Mouse (Mus musculus): ENCODE data around the gene Snx1.
A peak's percentile ranks its signal among the peaks of the same experiment; 100 is the strongest.

The Snx1 gene

DNA sequence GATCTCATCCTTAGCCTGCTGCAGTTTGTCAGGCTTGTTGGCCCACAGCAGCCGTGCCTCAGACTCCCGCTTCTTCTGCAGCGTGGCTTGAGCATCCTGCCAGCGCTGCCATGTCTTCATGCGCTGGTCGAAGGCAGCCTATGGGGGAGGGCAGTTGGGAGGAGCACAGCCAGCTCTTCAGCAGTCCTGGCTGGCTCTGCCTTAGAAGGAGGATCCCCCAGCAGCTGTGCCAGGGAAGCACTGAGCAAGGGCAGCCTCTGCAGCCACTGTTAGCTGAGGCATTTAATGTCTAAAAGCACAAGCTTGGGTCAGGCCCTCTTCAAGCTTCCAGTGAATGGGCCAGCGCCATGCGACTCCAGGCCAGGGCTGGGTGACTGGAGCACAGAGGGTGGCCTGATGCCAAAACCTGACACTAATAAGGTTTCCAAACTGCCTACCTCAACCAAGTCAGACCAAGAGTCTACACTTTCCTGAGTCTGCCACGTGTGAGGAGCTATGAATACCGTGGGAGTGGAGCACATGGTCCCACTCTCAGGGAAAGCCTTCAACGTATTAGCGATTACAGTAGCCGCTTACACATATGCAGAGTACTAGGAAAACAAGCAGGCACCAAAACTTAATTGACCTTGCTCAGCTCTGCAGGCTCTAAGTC is 35.7 kb downstream of the Snx1 start:
- peak; percentile 50 for ATAC-seq (ENCODE audit: low TSS enrichment)

DNA sequence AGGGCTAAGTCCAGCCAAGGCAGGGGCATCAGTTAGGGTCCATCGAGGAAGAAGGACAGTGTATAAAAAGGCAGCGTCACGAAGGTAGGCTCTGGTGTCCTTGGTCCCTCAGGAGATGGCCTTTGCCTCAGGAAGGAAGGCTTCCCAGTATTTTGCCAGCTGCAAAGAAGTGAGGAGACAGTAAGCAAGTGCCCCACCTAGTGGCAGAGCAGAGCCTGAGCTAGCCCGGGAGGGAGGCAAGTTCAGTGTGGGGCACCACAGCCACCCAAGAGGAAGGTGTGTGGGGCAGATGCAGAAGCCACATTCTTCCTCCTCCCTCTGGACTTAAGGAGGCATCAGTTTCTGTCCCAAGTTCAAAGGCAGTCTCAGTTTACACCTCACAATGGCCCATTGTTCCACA is 38.0 kb downstream of the Snx1 start:
- ATAC-seq (ENCODE audit: low TSS enrichment) = peak; percentile 50; the same call in 1 of the 2 replicates

DNA sequence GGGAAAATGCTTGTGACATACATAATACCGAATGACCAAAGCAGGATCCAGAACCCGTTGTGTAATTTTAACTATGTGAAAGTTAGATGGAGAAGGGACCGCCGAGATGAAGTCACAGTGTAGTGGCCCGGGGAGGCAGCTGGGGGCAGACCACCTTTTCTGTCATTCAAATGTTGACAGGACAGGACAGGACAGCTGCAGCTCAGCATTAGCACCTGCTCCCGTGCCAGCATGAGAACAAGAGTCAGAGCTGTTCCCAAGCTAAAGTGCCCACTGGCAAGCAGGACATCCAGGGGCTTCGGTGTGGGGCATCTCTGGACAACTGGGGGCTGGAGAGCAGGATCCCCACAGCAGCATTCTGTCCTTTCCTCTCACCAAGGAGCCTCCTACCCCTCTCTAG is 39.3 kb downstream of the Snx1 start:
- no peak for ATAC-seq (ENCODE audit: low TSS enrichment)

DNA sequence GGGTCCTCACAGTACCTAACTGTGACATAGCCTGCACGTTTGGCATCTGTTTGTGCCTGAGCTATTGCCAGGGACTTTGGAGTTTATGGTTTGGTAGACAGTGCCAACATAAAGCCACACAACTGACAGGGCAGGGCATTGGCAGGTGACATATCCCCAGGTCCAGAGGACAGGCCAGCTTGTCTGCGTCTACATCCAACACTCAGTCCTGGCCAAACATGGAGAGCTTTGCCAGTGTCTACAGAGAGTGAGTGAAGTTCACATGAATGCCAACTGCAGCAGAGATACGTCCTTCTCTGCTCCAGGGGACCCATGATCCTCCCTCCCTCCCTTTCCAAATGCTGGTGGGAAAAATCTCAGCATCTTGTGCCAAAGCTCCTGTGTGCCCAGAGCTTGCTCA is 42.2 kb downstream of the Snx1 start:
- no peak for ATAC-seq (ENCODE audit: low TSS enrichment)

DNA sequence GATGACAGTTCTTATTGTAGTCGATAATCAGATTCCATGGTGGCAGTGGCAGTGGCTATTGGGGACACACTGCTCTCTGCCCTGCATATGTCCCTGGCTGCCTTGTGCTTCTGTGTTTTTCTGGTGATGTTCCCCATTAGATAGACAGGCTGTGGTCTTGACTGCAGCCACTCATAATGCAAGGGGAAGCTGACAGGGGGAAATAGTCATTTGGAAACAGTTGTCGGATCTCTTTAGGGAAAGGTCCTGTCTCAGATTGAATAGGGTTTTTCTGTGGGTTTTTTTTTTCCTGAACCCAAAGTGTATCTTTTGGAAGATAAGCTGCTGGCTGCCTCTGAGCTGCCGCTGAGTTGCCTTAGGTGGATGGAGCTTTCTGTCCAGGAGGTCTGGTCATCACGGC is 44.4 kb downstream of the Snx1 start:
- ATAC-seq (ENCODE audit: low TSS enrichment) = no peak

DNA sequence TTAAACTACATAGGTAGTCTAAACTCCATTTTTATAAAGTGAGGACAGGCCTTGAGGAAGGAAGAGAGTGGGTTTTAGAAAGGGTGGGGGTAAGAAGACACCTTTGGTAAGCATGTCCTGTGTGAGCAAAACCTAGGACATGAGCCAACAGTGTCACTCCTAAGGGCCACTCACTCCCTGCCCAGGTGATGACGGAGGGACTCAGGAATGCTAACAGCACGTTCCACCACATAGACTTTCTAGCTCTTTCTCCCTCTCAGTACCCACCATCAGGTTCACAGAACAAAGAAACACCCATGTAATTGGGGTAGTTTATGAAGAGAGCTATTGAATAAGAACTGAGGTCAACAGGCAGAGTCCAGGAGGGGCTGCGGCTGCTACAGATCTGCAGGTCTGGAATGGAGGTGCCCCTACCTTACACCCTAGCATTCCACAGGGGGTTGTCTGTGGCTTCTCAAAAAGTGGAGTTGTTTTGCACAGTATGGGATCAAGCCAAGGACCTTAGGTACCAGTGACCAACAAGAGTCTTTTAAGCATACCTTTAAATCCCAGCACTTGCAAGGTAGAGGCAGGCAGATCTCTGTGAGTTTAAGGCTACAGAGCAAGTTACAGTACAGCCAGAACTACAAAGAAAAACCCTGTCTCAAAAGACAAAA is 45.5 kb downstream of the Snx1 start:
- ATAC-seq (ENCODE audit: low TSS enrichment) = no peak

DNA sequence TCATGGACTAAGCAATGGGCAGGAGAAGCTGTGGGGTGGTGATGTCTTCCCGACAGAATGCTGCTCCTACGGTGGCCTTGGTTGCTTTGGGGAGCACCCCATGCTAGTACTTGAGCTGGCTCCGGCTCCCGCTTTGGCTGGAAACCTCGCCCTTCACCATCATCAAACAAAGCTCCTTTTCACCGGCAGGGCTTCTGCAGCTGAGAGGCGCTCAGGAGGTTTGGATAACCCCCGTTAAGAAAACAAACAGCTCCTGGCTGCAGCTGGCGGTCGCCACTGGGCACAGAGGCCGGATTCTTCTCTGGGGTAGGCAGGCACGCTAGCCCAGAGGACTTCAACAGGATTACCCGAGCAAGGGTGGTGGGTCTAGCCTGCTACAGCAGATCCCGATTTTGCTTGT is 47.9 kb downstream of the Snx1 start:
- no peak; the same call in 1 of the 2 replicates for ATAC-seq (ENCODE audit: low TSS enrichment)

DNA sequence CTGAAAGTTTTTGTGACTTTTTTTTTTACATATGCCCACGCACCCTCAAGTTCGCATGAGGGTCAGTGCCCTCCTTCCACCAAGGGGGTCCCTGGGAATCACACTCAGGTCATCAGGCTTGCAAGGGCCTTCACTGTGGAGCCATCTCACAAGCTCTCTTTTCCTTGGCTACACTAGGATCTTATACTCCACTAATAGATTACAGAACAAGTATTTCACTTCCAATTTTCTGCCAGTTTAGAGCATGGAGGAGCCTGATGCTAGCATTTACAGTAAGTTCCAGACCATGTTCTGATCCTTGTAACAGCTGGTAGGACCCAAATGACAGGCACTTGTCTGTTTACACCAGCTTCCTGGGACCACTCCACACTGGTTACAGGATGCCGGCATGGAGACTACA is 48.3 kb downstream of the Snx1 start:
- ATAC-seq (ENCODE audit: low TSS enrichment) = no peak

DNA sequence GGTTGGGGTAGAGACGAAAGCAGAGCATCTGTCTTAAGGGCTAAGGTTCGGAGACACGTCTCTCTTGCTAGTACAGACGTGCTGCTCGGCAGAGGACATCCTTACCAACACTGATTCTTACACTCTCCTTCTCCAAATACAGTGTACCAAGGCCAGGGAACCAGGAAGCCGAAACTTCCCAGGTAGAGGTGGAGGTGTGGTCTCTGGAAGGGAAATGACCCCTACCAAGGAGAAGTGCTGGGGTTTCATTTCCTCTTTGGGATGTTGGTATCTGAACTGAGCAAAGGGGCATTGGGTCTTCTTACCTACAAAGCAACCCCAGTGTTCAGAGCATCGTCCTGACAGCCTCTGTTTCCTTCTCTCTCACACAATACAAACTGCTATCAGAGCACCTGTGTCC is 53.6 kb downstream of the Snx1 start:
- no peak for ATAC-seq (ENCODE audit: low TSS enrichment)

DNA sequence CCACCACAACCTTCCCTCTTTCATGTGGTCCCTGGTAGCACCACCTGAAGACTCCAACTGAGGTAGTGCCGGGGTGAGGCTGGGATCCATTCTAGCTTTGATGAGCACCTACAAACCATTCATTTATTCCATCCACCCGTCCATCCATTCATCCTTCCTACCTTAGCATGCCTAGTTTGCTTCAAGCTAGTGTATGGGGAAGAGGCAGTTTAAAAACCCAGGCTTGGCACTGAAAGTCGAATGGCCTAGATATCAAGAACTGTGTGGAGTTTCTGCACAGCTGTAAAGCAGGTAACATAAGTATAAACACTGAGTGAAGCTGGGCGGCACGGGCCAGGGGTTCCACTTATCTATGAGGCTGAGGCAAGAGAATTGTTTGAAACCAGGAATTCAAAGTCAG is 56.2 kb downstream of the Snx1 start:
- no peak for ATAC-seq (ENCODE audit: low TSS enrichment)

DNA sequence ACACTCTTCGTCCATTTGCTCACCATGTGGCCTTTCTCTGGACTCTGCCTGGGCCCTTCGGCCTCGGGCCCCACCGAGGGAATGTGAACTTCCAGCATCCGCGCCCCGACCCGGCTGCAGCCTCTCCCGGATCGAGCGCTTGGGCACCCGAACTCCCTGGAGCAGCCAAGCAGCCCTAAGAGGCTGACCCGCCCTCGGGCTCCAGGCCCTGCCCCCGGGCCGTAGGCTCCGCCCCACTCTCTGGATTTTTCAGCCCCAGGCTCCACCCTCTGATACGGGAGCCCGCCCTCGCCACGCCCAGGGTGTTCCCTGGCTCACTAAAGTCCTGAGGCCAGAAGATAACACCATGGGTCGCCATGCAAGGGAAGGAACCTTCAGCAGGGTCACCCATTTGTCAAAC is 56.8 kb downstream of the Snx1 start, which contains the start of gene Snx22:
Gene Snx22 (minus strand): TSS at position 137 of the 400 bp plus-strand sequence.
- peak; percentile 81 for ATAC-seq (ENCODE audit: low TSS enrichment)

DNA sequence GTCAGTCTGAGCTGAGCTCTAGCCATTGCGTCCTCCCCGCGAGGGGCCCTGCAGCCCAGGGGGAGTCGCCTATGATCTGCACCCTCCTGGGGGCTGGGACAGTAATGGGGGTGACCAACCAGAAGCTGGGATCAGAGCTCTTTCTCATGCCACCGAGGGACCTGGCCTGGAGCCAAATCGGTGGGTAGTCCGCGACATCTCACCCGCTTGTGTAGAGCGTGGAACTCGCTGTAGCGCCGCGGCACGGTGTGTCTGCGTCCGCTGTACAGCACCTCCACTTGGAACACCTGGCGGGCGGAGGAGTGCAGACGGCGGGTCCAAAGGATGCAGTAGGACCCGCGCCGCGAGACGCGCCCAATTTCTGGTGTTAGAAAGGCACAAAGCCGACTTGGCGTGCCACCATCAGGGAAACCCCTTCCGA is 57.4 kb downstream of the Snx1 start:
- ATAC-seq (ENCODE audit: low TSS enrichment) = no peak; the same call in 1 of the 2 replicates

DNA sequence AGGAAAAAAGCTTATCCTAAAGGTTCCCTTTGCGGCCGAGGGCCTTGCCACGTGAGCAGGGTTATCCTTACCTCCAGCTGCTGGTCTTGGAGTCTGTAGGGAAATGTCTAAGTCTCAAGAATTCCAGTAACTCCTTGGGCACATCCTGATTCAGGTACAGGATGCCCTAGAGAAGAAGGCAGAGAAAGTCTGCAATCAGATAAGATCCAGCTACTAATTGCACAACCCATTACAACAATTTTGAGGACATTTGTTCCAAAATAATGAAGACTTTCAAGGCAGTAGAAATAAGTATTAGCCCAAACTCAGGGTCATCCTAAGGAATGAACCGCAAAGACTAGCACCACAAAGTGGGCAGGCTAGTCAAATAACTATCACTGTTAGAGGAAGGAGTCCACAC is 58.3 kb downstream of the Snx1 start:
- ATAC-seq (ENCODE audit: low TSS enrichment) = no peak

DNA sequence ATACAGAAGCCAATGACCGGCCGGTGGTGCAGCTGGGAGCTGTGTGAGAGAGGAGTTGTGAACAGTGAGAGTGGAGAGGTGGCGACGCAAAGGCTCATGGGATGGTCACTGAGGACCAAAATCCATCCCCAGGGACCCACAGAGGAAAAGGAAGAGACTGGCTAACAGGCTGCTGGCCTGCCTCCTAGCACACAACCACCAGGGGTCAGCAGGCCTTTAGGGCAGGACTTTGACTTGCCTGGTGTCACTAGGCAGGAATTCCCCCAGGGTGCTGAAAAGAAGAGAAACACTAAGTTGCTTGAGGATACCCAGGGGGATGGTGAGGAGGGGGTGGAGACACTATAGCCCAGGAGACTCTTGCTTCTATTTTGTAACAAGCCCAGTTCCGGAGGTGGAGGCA is 58.8 kb downstream of the Snx1 start:
- ATAC-seq (ENCODE audit: low TSS enrichment) = no peak

DNA sequence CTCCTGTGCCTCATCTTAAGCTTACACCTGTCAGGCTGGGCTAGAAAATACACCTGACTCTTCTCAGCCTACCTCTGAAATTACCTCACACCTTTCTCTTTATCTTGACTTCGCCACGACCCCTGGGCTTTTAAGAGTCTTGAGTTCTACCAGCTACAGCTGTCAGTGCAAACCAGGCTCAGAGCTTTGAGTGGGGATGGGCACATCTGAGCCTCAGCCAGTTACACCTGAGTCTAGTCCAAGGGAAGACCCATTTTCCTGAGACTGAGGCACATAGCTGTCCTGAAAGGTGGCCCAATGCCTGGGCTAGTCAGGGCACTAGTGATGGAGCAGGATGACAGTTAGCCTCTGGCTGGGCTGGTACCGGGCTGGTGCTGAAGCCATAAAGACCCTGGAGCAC is 59.6 kb downstream of the Snx1 start:
- no peak for ATAC-seq (ENCODE audit: low TSS enrichment)

DNA sequence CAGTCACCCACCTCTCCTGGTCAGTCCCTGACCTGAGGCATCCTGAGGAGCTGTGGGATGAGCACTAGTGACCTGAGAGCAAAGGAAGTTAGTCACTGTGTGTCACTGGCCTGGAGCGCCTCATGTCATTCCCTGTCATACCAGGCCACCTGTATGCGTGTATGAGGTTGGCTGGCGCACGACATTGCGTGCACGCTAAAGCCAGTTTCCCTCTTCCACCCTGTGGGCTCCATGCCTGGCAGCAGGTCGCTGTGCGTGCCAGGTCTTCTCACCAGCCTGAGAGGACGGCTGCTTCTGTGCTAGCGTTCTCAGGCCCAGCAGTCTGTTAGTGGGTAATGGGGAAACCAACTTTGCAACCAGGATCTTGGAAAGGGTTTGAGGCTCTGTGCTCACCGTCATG is 62.1 kb downstream of the Snx1 start:
- ATAC-seq (ENCODE audit: low TSS enrichment) = no peak

DNA sequence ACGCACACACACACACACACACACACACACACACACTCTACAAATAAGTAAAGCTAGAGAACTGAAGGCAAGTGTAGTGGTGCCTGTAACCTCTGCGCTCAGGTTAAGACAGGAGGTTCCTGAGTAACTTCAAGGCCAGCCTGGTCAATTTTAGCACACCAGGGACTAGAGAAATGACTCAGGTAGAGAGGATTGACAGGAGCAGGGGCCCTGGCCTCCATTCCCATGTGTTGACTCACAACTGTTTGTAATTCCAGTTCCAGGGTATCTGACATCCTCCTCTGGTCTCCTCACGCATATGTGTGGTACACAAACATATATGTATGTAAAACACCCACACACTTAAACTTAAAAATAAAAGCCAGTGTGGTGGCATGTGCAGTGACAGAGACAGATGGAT is 62.9 kb downstream of the Snx1 start:
- ATAC-seq (ENCODE audit: low TSS enrichment) = no peak

DNA sequence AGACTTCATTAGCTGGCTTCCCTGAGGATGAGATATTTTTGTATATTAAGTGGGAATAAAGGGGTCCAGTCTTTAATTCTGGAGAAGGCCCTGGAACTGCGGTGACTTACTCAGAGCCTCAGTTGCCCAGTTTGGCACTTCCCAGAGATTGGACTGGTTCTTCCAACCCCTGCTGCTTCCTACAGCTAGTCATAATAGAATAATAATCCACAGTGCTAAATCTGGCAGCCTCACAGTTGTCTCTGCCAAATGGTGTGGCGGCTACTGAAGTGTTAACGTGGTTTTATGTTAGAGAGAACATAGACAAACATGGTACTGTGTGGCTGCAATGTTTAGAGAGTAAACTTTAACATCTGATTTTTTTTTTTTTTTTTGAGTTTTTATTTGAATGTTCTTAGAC is 64.7 kb downstream of the Snx1 start:
- ATAC-seq (ENCODE audit: low TSS enrichment) = no peak

DNA sequence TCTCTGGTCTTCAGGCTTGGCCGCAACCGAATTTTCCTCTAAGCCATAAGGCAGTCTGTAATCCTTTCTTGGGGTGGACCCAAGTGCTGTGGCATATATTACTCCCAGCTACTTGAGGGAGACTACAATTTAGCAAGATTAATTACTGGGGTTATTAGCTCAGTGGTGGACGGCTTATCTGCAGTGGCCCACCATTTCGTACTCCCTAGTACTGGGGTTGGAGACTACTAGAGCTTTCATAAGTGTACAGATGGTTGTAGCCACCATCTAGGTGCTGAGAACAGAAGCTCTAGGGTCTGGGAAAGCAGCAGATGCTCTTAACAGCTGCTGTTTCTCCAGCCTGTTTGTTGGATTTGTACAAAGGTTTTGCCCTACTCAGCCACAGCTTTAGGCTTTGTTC is 65.4 kb downstream of the Snx1 start:
- ATAC-seq (ENCODE audit: low TSS enrichment) = no peak

DNA sequence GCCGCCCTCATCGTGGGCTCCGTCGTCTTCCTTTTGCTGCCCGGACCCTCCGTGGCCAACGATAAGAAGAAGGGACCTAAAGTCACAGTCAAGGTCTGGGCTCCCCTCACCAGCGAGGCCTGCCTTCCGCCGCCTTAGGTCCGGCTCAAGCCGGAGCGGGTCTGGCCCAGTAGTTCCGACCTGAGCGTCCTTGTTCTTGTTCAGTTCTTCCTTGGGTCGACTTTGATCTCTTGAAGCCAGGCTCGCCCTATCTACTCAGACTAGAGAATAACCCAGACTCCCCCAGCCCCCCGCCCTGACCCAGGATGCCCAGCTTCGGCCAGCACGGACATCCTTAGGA is 66.1 kb downstream of the Snx1 start:
- peak; percentile 60 for ATAC-seq (ENCODE audit: low TSS enrichment)

DNA sequence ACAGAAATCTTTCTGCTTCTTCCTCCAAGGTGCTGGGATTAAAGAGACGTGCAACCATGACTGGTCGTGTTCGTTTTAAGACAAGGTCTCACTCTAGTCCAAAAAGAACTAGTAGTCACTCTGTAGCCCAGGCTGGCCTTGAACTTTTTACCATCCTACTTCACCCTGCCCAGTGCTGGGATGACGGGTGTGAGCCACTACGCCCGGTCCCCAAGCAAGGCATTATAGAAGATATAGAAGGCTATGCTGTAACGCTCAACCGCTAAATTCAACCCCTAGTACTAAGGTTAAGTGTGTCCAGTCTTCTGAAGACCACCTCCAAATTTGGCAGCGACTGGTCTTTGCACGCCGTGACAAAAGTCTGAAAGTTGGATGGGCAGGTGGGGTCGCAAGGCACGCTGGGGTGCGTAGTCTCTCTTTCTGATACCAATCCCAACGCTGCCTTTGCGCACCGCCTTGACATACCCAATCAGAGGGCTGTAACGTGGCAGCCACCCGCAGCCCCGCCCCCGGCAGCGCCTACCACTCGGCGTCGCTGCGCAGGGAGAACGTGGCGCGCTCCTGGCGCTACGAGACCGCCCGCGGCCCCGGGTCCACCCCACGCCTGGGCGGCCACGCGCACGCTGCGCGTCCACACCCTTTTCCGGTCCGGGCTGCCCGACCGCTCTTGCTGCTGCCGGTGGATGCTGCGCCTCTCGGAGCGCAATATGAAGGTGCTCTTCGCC is 66.6 kb downstream of the Snx1 start, which contains the start of gene Ppib:
Gene Ppib (plus strand): TSS at position 640 of the 725 bp plus-strand sequence.
- peak; percentile 97 for ATAC-seq (ENCODE audit: low TSS enrichment)

DNA sequence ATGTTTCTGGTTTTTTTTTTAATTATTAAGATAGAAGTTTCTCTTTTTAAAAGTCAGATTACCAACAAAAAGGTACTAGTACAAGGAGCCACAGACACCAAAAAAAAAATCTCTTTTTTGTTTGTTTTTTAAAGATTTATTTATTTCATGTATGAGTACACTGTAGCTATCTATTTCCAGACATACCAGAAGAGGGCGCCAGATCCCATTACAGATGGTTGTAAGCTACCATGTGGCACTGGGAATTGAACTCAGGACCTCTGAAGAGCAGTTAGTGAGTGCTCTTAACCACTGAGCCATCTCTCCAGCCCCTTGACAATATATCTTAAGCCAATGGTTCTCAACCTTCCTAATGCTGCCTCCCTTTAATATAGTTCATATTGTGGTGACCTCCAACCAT is 72.8 kb downstream of the Snx1 start:
- no peak for ATAC-seq (ENCODE audit: low TSS enrichment)

DNA sequence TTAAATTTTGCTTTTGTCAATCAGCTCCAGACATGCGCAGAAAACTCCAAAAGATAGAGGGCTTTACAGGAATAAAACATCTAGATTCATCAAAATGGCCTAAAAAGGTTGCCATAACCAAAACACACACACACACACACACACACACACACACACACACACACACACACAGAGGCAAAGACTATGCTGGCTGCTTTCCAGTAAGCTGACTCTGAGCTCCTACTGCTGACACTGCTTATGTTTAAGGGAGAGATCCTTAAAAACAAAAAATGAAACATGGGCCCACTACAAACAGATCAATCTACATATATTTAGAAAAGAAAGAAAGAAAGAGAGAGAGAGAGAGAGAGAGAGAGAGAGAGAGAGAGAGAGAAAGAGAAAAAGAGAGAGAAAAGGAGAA is 73.7 kb downstream of the Snx1 start:
- no peak for ATAC-seq (ENCODE audit: low TSS enrichment)
